Mouse (Mus musculus): Measurements from ENCODE around the gene Pth2. TPM values are rescaled to one million over a fixed set of nuclear protein-coding genes. Genes with fewer than 3 reads are reported as not detected.

Pth2 gene
- polyA plus RNA-seq, 1 experiment from 2014 or later = not detected

- no peak overlapping the region for H3K27ac ChIP-seq
- H3K4me2 ChIP-seq (replicated peaks) = peak overlapping the region; percentile 24
- H3K4me1 ChIP-seq (replicated peaks; ENCODE audit: control insufficient read depth, insufficient read depth, low read length) = 0 out of 2 replicates have a peak, but pooled peaks cover 9% of the 10 kb centered on the region
- H3K27me3 ChIP-seq (ENCODE audit: control insufficient read depth, insufficient read depth, low read length) = peaks cover 83% of the 10 kb centered on the region
- no peak overlapping the region for H3K4me3 ChIP-seq (replicated peaks; ENCODE audit: low read length)
- H3K36me3 ChIP-seq (replicated peaks; ENCODE audit: control insufficient read depth, insufficient read depth) = no peaks in the 10 kb centered on the region
- H3K9ac ChIP-seq = no peak overlapping the region
- ATAC-seq (ENCODE audit: low FRiP score) (no peak), DNase-seq (ENCODE audit: low spot score) (no peak)
- no peaks in the 10 kb centered on the region for H3K9me3 ChIP-seq (ENCODE audit: control insufficient read depth, low read length)
- under 1% methylated on average over 23 of the region's 23 CpGs for WGBS
These were observed 4.9 kb upstream of the Pth2 start for GRCm38 (mm10) chr7:45175929-45176328.

GRCm38 (mm10) chr7:45176356-45176755, 4.4 kb upstream of the Pth2 start:
- Histone ChIP-seq H3K4me1 (replicated peaks; ENCODE audit: control insufficient read depth, insufficient read depth, low read length) (peaks cover 9% of the 10 kb centered on the region; the same call in 1 of the 2 replicates), H3K27ac (no peak overlapping the region), H3K36me3 (replicated peaks; ENCODE audit: control insufficient read depth, insufficient read depth) (no peaks in the 10 kb centered on the region), H3K9ac (no peak overlapping the region), H3K27me3 (ENCODE audit: control insufficient read depth, insufficient read depth, low read length) (peaks cover 87% of the 10 kb centered on the region), H3K4me3 (replicated peaks; ENCODE audit: low read length) (no peak overlapping the region), H3K9me3 (ENCODE audit: control insufficient read depth, low read length) (no peaks in the 10 kb centered on the region), H3K4me2 (replicated peaks) (peak overlapping the region; percentile 24)
- DNase-seq (ENCODE audit: low spot score) (no peak), ATAC-seq (ENCODE audit: low FRiP score) (no peak)
- WGBS = 2% methylated on average over 30 of the region's 31 CpGs

- Histone ChIP-seq H3K4me2 (replicated peaks) (no peak overlapping the region), H3K9ac (no peak overlapping the region), H3K4me1 (replicated peaks; ENCODE audit: control insufficient read depth, insufficient read depth, low read length) (peaks cover 13% of the 10 kb centered on the region), H3K36me3 (replicated peaks; ENCODE audit: control insufficient read depth, insufficient read depth) (no peaks in the 10 kb centered on the region), H3K9me3 (ENCODE audit: control insufficient read depth, low read length) (no peaks in the 10 kb centered on the region), H3K27me3 (ENCODE audit: control insufficient read depth, insufficient read depth, low read length) (peaks cover 99% of the 10 kb centered on the region), H3K4me3 (replicated peaks; ENCODE audit: low read length) (no peak overlapping the region), H3K27ac (no peak overlapping the region)
- DNase-seq (ENCODE audit: low spot score) (no peak), ATAC-seq (ENCODE audit: low FRiP score) (no peak)
- 34% methylated on average over 7 of the region's 7 CpGs for WGBS
These were observed 2.2 kb upstream of the Pth2 start for GRCm38 (mm10) chr7:45178550-45178949.

GRCm38 (mm10) chr7:45179469-45179868, 1.3 kb upstream of the Pth2 start, which contains the start of gene Gfy:
TSS of gene Gfy (minus strand) at chr7:45179569.
- Histone ChIP-seq H3K4me3 (replicated peaks; ENCODE audit: low read length) (no peak within 1 kb of the TSS), H3K9ac (no peak within 1 kb of the TSS), H3K27ac (no peak within 1 kb of the TSS), H3K4me2 (replicated peaks) (no peak within 1 kb of the TSS), H3K36me3 (replicated peaks; ENCODE audit: control insufficient read depth, insufficient read depth) (no peaks in the 10 kb centered on the region), H3K27me3 (ENCODE audit: control insufficient read depth, insufficient read depth, low read length) (peaks cover 100% of the 10 kb centered on the region), H3K9me3 (ENCODE audit: control insufficient read depth, low read length) (no peaks in the 10 kb centered on the region), H3K4me1 (replicated peaks; ENCODE audit: control insufficient read depth, insufficient read depth, low read length) (peaks cover 13% of the 10 kb centered on the region)
- WGBS = 24% methylated on average over 7 of the region's 7 CpGs
- ATAC-seq (ENCODE audit: low FRiP score) (no peak), DNase-seq (ENCODE audit: low spot score) (no peak)

- Histone ChIP-seq H3K9ac (no peak overlapping the region), H3K4me2 (replicated peaks) (peak overlapping the region; percentile 56), H3K27ac (no peak overlapping the region), H3K4me3 (replicated peaks; ENCODE audit: low read length) (peak overlapping the region; percentile 26), H3K36me3 (replicated peaks; ENCODE audit: control insufficient read depth, insufficient read depth) (no peaks in the 10 kb centered on the region), H3K27me3 (ENCODE audit: control insufficient read depth, insufficient read depth, low read length) (peaks cover 85% of the 10 kb centered on the region), H3K4me1 (replicated peaks; ENCODE audit: control insufficient read depth, insufficient read depth, low read length) (peaks cover 4% of the 10 kb centered on the region), H3K9me3 (ENCODE audit: control insufficient read depth, low read length) (no peaks in the 10 kb centered on the region)
- WGBS = 3% methylated on average over 35 of the region's 35 CpGs
- no peak for DNase-seq (ENCODE audit: low spot score)
- ATAC-seq (ENCODE audit: low FRiP score) = no peak
These were observed 745 bp downstream of the Pth2 start for GRCm38 (mm10) chr7:45181540-45181939.

GRCm38 (mm10) chr7:45182199-45182601, 1.4 kb downstream of the Pth2 start:
- WGBS = 1% methylated on average over 34 of the region's 34 CpGs
- no peak overlapping the region for H3K27ac ChIP-seq
- H3K9ac ChIP-seq = 0 out of 2 replicates have a peak overlapping the region, but pooled peaks have one; percentile 18
- peaks cover 4% of the 10 kb centered on the region for H3K4me1 ChIP-seq (replicated peaks; ENCODE audit: control insufficient read depth, insufficient read depth, low read length)
- ATAC-seq (ENCODE audit: low FRiP score) = peak; percentile 88
- DNase-seq (ENCODE audit: low spot score) = peak; percentile 74
- H3K36me3 ChIP-seq (replicated peaks; ENCODE audit: control insufficient read depth, insufficient read depth) = no peaks in the 10 kb centered on the region
- peak overlapping the region; percentile 26 for H3K4me3 ChIP-seq (replicated peaks; ENCODE audit: low read length)
- peaks cover 79% of the 10 kb centered on the region for H3K27me3 ChIP-seq (ENCODE audit: control insufficient read depth, insufficient read depth, low read length)
- H3K4me2 ChIP-seq (replicated peaks) = peak overlapping the region; percentile 56
- H3K9me3 ChIP-seq (ENCODE audit: control insufficient read depth, low read length) = no peaks in the 10 kb centered on the region

- 0 out of 2 replicates have a peak overlapping the region, but pooled peaks have one; percentile 18 for H3K9ac ChIP-seq
- H3K27ac ChIP-seq = no peak overlapping the region
- peak overlapping the region; percentile 26 for H3K4me3 ChIP-seq (replicated peaks; ENCODE audit: low read length)
- H3K4me1 ChIP-seq (replicated peaks; ENCODE audit: control insufficient read depth, insufficient read depth, low read length) = peaks cover 4% of the 10 kb centered on the region
- H3K27me3 ChIP-seq (ENCODE audit: control insufficient read depth, insufficient read depth, low read length) = peaks cover 75% of the 10 kb centered on the region
- peak overlapping the region; percentile 56 for H3K4me2 ChIP-seq (replicated peaks)
- no peaks in the 10 kb centered on the region for H3K36me3 ChIP-seq (replicated peaks; ENCODE audit: control insufficient read depth, insufficient read depth)
- DNase-seq (ENCODE audit: low spot score) (no peak), ATAC-seq (ENCODE audit: low FRiP score) (no peak)
- WGBS = 16% methylated on average over 11 of the region's 11 CpGs
- no peaks in the 10 kb centered on the region for H3K9me3 ChIP-seq (ENCODE audit: control insufficient read depth, low read length)
These were observed 1.8 kb downstream of the Pth2 start for GRCm38 (mm10) chr7:45182606-45183005.

- 66% methylated on average over 6 of the region's 7 CpGs for WGBS
These were observed 2.9 kb downstream of the Pth2 start for GRCm38 (mm10) chr7:45183672-45184071.

GRCm38 (mm10) chr7:45185921-45186320, 5.1 kb downstream of the Pth2 start:
- 65% methylated on average over 7 of the region's 7 CpGs for WGBS
- Histone ChIP-seq H3K9ac (no peak overlapping the region), H3K4me2 (replicated peaks) (no peak overlapping the region), H3K4me3 (replicated peaks; ENCODE audit: low read length) (no peak overlapping the region), H3K27ac (no peak overlapping the region), H3K4me1 (replicated peaks; ENCODE audit: control insufficient read depth, insufficient read depth, low read length) (peaks cover 4% of the 10 kb centered on the region), H3K9me3 (ENCODE audit: control insufficient read depth, low read length) (no peaks in the 10 kb centered on the region), H3K36me3 (replicated peaks; ENCODE audit: control insufficient read depth, insufficient read depth) (no peaks in the 10 kb centered on the region), H3K27me3 (ENCODE audit: control insufficient read depth, insufficient read depth, low read length) (peaks cover 47% of the 10 kb centered on the region)
- no peak for ATAC-seq (ENCODE audit: low FRiP score)
- DNase-seq (ENCODE audit: low spot score) = no peak

More at GRCm38 (mm10) chr7:45183672-45184071, 2.9 kb downstream of the Pth2 start:
- Histone ChIP-seq H3K27me3 (ENCODE audit: control insufficient read depth, insufficient read depth, low read length) (peaks cover 64% of the 10 kb centered on the region), H3K9ac (no peak overlapping the region), H3K9me3 (ENCODE audit: control insufficient read depth, low read length) (no peaks in the 10 kb centered on the region), H3K4me2 (replicated peaks) (no peak overlapping the region), H3K27ac (no peak overlapping the region), H3K36me3 (replicated peaks; ENCODE audit: control insufficient read depth, insufficient read depth) (no peaks in the 10 kb centered on the region), H3K4me1 (replicated peaks; ENCODE audit: control insufficient read depth, insufficient read depth, low read length) (peaks cover 4% of the 10 kb centered on the region), H3K4me3 (replicated peaks; ENCODE audit: low read length) (no peak overlapping the region)
- no peak for DNase-seq (ENCODE audit: low spot score)
- no peak for ATAC-seq (ENCODE audit: low FRiP score)

GRCm38 (mm10) chr7:45189600-45189999, 8.8 kb downstream of the Pth2 start:
- Histone ChIP-seq H3K4me1 (replicated peaks; ENCODE audit: control insufficient read depth, insufficient read depth, low read length) (no peaks in the 10 kb centered on the region), H3K27ac (no peak overlapping the region), H3K36me3 (replicated peaks; ENCODE audit: control insufficient read depth, insufficient read depth) (no peaks in the 10 kb centered on the region), H3K9ac (no peak overlapping the region), H3K9me3 (ENCODE audit: control insufficient read depth, low read length) (no peaks in the 10 kb centered on the region), H3K27me3 (ENCODE audit: control insufficient read depth, insufficient read depth, low read length) (peaks cover 10% of the 10 kb centered on the region), H3K4me3 (replicated peaks; ENCODE audit: low read length) (no peak overlapping the region), H3K4me2 (replicated peaks) (no peak overlapping the region)
- WGBS = 65% methylated on average over 16 of the region's 16 CpGs
- DNase-seq (ENCODE audit: low spot score) (no peak), ATAC-seq (ENCODE audit: low FRiP score) (no peak)

Data from hindbrain, embryonic 14.5 days (tissue).